Mouse (Mus musculus) ovary, postnatal 10 days (tissue): ENCODE data around the gene Coil.
"Not testable (repeated sequence)": the region's sequence is repeated elsewhere in the genome, so short reads cannot be mapped to it uniquely, and the experiment has no call there.

Experiments used
- DNase-seq: peaks from one replicate; pipeline ENCODE4 v3.0.0; 2022; ENCODE audit warnings: low spot score

Gene Coil

DNA sequence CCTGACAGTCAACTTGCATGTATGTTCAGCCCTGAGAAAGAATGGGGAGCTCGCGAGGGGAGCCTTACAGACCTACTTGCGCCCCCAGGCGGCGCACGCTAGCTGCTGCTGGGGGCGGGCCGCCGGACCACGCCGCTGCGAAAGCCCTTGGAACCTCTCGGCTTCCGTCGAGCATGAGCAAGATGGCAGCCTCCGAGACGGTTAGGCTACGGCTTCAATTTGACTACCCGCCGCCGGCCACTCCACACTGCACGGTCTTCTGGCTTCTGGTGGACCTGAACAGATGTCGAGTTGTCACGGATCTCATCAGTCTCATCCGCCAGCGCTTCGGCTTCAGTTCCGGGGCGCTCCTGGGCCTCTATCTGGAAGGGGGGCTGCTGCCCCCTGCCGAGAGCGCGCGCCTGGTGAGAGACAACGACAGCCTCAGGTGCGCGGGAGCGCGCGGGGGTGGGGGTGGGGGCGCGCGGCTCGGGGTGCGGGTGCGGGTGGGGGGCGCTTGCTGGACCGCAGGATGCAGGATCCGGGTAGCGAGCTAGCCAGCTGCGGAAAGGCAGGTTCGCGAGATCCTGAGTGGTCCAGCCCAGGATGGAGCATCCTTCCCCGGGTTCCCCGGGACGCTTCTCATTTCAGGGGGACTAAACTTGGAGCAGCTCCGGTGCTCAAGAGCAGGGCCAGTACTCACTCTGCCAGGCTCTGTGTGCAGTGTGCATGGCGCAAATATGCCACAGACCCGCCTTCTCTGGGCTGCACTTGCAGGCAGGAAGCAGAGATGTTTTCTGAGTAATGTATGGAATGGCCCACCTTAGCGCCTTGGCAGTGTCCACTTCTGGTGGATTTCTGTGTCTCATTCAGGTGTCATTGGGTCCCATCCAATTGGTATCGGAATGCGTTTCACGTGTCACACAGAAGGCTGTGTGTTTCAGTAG lies 4.0 kb downstream of the Coil start:
- peak; percentile 77 for DNase-seq

DNA sequence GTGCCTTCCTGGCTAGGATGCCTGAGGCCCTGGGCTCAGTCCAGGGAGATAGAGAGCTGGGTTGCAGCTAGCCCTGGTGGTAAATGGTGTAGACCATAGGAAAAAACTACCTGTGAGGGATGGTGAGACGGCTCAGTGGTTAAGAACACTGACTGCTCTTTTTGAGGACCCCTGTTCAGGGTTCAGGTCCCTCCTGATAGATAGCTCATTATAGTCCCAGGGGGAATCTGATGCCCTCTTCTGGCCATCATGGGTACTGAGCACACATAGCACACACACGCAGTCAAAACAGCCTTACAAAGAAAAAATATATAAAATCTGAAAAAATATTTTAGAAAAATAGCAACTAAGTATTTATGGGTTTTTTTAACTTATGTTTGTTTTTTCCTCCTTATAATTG lies 6.3 kb downstream of the Coil start:
- no peak for DNase-seq

DNA sequence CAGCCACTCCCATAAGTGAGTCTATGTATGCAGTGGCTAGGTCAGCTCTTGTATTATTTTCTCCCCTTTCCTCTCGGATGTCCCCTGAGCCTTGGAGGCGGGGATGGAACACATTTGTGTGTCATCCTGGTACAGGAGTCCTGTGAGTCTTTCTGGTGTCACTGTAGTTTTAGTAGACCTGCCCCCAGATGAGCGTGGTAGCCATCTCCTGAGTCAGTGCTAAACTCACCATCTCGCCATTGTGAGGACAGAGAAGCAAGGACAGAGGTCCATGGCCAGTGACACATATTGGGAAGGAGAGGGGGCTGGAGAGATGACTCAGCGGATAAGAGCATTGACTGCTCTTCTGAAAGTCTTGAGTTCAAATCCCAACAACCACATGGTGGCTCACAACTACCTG lies 7.1 kb downstream of the Coil start:
- no peak for DNase-seq

DNA sequence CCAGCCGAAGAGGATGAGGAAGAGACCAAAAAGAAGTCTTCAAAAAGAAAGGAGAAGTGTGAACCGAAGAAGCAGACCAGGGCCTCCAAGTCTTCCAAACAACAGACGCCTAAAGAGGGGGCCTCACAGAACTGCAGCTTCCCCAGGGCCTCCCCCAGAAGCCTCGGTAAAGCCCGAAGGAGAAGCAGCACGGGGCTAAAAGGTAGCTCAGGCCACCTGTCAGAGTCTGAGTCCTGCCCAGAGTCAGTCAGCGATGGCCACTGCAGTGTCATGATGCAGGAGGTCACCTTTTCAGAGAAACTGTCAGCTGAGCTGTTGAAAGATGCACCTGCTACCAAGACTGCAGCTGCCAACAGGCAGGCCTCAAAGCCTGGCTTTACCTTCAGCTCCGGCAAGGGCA lies 11.3 kb downstream of the Coil start:
- DNase-seq: no peak

DNA sequence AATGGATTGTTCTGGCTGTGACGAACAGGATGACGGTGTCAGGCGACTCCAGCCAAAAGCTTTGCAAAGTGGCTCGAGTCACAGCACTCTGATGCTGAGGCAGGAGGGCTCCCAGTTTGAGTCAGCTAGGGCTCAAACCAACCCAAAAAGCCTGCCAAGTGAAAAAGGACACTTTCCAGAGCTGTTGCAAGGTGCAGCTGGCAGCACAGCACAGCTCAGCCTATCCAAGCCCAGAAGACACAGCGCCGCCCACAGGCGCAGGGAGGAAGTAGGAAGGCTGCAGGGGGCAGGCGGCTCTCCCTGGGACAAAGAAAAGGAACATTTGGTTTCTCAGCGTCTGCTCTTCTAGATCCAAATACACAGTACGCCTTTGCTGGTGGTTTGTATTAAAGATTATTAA lies 16.6 kb downstream of the Coil start:
- no peak for DNase-seq

DNA sequence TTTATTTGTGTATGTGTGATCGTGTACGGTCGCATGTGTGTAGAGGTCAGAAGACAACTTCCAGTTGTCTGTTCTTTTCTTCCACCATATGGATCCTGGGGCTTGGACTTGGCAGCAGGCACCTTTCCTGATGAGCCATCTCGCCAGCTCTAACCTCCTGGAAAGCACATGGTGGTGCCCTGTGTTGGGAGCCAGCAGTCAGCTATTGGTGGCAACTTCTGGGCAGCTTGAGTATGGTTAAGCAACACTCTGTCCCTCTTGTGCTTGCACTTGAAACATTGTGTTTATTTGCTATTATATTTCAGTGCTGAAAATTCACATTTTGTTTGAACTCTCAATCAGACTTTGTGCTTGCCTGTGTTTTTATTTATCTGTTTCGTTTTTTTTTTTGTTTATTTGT lies 18.9 kb downstream of the Coil start:
- DNase-seq: no peak

DNA sequence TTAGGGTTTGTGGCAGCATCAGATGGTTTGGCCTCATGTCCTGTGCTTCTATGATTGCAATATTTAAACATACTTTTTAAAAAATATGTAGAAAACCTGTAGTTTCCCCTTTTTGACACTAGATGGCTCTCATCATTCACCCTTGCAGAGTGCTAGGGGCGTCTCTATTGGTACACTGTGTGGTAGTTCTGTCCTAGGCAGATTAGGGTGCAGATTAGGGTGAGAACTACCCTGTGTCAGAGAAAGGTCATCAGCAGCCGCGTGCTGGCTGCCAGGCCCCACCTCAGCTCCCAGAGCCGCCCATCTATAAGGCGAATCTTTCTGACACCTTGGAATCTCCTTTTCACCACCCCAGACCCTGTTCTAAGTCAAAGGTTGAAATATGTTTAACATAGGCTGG lies 19.5 kb downstream of the Coil start:
- DNase-seq: no peak

DNA sequence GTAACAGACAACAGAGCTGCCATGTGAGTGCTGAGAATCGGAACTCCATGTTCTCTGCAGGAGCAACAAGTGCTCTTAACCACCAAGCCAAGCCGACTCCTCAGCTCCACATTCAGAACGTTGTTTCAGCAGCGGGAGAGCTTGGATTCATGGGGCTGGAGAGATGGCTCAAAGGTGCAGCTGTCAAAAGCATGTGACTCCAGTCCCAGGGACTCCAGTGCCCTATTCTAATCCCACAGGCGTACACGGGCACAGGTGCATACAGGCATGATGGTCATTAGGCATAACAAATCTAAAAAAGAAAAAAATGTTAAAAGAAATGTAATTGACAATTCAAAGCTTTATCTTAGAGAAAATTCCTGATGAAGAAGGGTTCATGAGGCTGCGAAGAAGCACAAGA lies 23.1 kb downstream of the Coil start:
- no peak for DNase-seq

DNA sequence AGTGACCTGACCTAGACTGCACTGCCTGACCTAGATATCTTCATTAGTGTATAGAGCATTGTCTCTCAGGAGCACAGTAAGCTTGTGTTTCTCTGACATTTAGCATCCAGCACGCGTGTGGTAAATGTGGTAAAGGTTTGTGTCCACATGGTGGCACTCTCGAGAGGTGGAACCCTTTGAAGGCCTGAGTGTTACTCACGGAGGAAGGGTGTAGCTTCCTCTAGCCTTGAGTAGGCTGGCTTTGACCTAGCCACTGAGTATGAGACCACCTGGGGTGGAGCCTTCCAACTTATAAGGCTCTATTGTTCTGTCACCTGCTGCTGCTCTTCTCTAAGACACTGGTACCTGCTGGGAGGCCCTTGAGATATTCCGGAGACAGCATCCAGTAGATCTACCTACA lies 23.6 kb downstream of the Coil start:
- DNase-seq: no peak

DNA sequence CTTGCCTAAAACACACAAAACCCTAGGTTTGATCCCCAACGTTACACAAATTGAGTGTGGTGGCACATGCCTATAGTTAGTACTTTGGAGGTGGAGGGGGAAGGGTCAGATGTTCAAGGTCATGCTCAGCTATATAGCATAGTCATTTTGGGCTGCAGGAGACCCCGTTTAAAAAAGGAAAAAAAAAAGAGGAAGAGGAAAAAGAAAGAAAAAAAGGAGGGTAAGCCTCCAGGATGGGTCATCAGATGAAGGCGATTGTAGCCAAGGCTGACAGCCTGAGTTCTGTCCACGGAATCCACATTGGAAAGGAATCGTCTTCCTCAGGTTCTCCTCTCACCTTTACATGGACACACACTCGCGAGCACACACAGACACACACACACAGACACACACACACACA lies 24.4 kb downstream of the Coil start:
- no peak for DNase-seq

DNA sequence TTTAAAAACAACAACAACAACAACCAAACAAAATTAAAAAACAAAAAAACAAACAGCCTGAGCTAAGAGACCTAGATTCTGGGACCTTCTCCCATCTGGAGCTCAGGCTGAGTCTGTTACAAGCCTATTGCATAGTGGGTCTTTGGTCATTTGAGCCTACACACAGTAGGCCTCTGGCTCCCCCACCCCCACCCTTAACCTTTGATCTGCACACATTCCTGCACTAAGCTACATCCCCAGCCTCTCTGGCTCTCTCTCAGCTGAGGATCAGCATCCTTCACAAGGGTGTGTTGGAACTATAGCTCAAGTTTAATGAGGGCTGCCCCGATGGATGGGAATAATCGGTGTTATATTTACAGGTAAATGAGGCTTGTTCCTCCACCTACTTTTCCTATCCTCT lies 25.6 kb downstream of the Coil start:
- DNase-seq: no peak

DNA sequence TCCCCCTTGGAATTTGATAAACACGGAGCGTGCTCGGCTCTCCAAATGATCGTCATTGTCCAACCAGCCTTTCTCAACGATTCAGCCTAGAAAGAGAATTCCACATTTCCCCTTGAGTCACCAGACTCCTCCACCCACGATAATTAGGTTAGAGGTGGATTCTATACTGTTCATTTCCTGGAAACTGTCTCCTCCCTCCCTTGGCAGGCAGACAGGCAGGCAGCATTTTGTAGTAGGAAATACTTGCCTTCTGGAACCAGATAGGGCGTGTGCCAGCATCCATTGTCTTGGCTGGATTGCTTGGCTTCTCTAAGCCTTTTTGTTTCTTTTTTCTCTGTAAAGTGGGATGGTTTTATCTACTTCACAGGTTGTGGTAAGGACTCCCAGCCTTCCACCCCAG lies 26.4 kb downstream of the Coil start:
- DNase-seq: no peak

DNA sequence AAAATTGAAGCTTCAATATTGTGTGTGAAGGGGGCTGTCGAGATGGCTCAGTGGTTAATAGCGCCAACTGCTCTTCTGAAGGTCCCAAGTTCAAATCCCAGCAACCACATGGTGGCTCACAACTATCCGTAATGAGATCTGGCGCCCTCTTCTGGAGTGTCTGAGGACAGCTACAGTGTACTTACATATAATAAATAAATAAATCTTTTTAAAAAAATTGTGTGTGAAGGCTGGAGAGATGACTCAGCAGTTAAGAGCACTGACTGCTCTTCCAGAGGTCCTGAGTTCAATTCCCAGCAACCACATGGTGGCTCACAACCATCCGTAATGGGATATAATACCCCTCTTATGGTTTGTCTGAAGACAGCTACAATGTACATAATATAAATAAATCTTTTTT lies 27.3 kb downstream of the Coil start:
- DNase-seq: not testable (repeated sequence)

DNA sequence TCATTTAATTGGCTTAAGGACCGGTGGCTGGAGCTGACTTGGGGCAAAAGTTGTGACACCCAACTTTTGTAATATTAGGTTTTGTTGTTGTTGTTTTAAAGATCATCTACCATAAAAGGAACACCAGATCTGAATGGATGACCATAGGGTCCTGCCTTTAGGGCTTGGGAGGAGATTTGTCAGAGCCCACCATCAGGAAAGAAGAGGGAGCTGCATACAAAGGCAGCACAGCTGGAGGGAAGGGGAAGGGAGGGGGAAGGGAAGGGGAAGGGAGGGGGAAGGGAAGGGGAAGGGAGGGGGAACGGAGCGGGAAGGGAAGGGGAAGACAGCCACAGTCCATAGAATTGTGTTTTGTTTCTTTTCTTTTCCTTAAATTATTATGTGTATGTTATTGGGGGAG lies 28.4 kb downstream of the Coil start:
- DNase-seq: no peak

DNA sequence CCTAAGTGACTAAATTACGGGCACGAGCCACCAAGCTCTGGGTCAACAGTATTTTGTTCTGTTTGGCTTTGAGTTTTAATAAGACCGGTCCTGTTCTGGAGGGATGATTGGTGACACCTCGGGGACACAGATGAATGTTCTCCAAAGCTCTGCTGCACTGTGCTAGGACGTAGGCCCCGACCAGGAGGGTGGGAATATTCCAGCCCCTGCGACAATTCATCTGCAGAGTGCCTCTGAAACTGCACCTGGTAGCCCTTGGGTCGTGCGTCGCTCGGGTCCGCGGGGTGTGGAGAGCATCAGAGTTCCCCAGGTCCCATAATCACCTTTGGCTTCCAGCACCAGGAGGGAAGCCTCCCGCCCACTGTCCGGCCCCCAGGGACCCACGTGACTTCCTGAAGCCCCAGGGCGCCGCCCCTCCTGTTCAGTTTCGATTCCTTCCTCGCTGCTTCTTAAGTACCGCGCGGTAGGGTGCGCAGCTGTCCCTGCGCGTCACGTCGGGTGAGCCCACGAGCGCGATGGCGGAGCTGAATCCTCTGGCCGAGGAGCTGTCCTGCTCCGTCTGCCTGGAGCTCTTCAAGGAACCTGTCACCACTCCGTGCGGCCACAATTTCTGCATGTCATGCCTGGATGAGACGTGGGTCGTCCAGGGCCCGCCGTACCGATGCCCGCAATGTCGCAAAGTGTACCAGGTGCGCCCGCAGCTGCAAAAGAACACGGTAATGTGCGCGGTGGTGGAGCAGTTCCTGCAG lies 29.1 kb downstream of the Coil start, which contains the start of gene Trim25:
Gene Trim25 (plus strand): TSS at position 403 of the 749 bp plus-strand sequence.
- peak; percentile 73 for DNase-seq

DNA sequence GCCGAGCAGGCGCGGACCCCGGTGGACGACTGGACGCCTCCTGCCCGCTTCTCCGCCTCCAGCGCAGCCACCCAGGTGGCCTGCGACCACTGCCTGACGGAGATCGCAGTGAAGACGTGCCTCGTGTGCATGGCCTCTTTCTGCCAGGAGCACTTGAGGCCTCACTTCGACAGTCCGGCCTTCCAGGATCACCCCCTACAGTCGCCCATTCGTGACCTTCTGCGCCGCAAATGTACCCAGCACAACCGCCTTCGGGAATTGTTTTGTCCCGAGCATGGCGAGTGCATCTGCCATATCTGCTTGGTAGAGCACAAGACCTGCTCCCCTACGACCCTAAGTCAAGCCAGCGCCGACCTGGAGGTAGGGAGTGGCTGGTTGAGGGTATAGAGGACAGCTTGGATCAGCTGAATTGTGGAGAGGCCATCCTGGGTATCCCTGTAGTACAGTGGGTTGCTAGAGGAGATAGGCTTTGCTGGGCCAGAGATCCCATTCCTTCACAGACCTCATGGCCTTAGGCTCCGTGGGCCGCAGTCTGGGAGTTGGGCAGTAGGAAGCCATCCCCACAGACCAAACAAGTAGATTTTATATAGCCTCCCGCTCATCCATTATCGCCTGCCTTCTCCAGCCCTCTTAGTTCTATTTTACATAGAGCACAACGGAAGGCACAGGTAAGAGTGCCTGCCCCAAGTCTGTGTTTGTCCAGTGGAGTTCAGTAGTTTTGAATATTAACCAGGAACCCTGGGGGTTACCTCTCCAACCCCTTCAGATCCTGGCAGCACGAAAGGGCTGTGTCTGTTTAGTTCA lies 29.9 kb downstream of the Coil start:
- no peak for DNase-seq

DNA sequence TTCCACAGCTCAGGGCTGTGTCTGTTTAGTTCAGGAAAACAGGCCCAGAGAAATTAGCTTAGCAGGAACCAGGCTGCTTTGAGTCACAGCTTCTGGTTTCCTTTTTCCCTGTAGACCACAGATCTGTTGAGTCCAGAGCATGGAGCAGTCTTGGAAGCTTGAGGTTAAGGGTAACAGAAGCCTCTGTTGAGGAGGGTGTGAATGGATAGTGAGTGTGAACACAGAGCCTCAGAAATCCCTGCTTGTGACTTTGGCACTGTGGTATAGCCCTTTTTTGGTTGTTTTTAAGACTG lies 30.4 kb downstream of the Coil start:
- no peak for DNase-seq

DNA sequence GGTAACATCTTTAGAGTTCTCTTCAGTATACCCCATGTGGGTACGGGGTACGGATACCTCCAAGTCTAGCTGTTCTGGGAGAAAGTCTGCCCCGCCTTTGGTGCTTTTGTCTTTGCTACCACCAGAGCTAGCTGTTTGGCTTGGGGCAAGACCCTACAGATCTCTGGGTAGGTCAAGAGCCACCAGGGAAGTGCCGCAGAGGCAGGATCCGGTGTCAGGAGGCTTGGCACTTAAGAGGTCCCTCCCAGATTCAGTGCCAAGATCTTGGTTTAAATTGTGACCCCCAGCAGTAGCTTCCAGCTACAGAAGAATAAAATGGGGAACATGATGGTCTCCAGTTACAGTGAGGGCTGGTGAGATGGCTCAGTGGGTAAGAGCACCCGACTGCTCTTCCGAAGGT lies 31.5 kb downstream of the Coil start:
- DNase-seq: no peak

DNA sequence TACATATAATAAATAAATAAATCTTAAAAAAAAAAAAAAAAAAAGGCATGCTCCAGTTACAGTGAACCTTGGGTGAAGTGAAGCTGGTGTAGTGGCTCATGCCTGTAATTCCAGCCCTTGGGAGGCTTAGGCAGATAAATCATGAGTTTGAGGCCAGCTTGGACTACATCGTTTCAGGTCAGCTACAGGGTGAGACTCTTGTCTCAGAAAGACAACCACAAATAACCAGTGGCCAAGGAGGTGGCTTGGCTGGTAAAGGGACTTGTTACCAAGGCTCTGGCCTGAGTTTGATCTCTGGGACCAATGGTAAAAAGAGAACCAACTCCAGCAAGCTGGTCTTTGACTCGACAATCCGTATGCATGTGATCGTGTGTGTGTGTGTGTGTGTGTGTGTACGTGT lies 32.0 kb downstream of the Coil start:
- DNase-seq: no peak

DNA sequence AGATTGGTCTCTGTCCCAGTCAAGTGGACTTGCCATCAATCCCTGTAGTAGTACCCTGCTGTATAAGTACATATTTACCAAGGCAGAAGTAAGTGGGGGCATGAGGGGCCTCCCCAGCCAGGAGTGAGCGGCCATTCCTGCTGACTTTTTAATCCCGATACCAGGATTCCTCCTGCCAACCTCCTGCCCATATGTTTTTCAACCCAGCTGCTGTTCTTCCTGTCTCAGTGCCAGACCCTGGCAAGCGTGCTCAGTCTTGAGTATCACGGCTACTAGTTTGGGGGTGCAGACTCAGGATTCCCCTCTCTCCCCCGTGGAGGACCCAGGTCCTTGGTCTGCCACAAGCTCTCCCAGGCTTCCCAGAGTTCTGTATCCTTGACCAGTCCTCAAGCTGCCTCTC lies 32.6 kb downstream of the Coil start:
- DNase-seq: no peak

DNA sequence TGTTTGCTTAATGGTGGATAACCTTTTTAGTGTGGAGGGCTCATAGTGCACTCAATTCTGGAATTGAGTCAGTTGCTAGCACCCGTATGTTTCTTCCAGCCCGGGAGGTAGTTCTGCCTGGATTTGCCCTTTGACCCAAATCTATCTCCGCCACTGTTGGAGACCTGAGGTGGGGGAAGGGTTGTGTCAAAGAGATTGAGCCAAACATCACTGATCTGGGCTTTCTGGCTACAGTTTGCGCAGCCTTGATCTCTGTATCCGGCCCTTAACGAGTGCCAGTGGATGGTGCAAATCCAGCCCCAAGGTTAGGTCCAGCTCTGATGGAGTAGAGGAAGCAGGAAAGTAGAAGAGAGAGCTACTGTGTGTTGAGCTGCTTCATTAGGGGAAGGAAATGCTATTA lies 33.0 kb downstream of the Coil start:
- DNase-seq: no peak

DNA sequence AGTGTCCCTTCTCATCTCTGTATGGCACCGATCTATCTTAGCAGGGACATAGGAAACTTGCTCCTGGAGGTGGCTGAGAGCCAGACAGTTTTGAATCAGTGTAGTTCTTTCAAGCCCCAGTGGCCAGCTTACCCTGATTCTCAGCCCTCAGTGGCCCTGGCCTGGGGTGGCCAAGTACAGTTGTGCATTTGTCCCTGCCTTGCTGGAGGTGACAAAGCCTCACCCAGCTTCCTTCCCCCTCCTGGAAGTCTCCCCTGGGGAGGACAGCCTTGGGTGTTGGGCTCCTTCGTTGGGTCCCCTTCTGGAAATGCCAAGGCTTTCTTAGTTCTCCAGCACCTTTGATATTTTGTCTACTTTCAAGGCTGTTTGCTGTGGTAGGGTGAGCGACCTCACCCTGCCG lies 33.7 kb downstream of the Coil start:
- no peak for DNase-seq

DNA sequence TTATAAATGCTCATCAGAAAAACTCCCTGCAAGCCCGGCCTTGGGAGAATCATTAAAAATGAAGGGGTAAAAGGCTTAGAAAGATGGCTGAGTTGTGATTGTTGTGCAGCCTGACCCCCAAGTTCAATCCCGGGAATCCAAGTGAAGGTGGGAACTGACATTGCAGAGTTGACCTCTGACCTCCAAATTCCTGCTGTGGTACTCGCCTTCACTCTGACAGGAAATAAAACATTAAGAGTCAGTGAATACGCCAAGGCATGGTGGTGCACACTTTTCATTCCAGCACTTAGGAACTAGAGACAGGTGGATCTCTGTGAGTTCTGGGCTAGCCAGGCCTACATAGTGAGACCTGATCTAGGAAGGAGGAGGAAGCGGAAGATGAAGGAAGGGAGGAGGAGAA lies 35.4 kb downstream of the Coil start:
- no peak for DNase-seq
